Mouse (Mus musculus): ENCODE results near the gene Nr6a1. TPM values are rescaled to one million over a fixed set of nuclear protein-coding genes. Genes with fewer than 3 reads are reported as not detected.

Nr6a1 gene
- polyA plus RNA-seq, 1 experiment: 7.9 TPM

- TF ChIP-seq POLR2A (IDR thresholded peaks at IDR 0.05; ENCODE audit: extremely low read depth, insufficient read depth, low read length) (no peak), CTCF (IDR thresholded peaks at IDR 0.05; ENCODE audit: extremely low read depth, insufficient read depth, low read length) (no peak)
Observed at GRCm38 (mm10) chr2:38713596-38713995, 213.9 kb downstream of the Nr6a1 start.

GRCm38 (mm10) chr2:38712769-38713125, 214.7 kb downstream of the Nr6a1 start:
- H3K27ac ChIP-seq (ENCODE audit: insufficient read depth, low read length): no peak overlapping the region
- no peak overlapping the region for H3K4me3 ChIP-seq (ENCODE audit: insufficient read depth, low read length)
- TF ChIP-seq CTCF (IDR thresholded peaks at IDR 0.05; ENCODE audit: extremely low read depth, insufficient read depth, low read length) (no peak), POLR2A (IDR thresholded peaks at IDR 0.05; ENCODE audit: extremely low read depth, insufficient read depth, low read length) (no peak)
- H3K4me1 ChIP-seq (ENCODE audit: control insufficient read depth, insufficient read depth, low read length): no peaks in the 10 kb centered on the region

More at GRCm38 (mm10) chr2:38713596-38713995, 213.9 kb downstream of the Nr6a1 start:
- H3K4me1 ChIP-seq (ENCODE audit: control insufficient read depth, insufficient read depth, low read length): no peaks in the 10 kb centered on the region
- no peak overlapping the region for H3K27ac ChIP-seq (ENCODE audit: insufficient read depth, low read length)
- no peak overlapping the region for H3K4me3 ChIP-seq (ENCODE audit: insufficient read depth, low read length)

- TF ChIP-seq CTCF (IDR thresholded peaks at IDR 0.05; ENCODE audit: extremely low read depth, insufficient read depth, low read length) (no peak), POLR2A (IDR thresholded peaks at IDR 0.05; ENCODE audit: extremely low read depth, insufficient read depth, low read length) (no peak)
- no peaks in the 10 kb centered on the region for H3K4me1 ChIP-seq (ENCODE audit: control insufficient read depth, insufficient read depth, low read length)
- no peak overlapping the region for H3K27ac ChIP-seq (ENCODE audit: insufficient read depth, low read length)
- no peak overlapping the region for H3K4me3 ChIP-seq (ENCODE audit: insufficient read depth, low read length)
Observed at GRCm38 (mm10) chr2:38712076-38712768, 215.3 kb downstream of the Nr6a1 start.

- TF ChIP-seq POLR2A (IDR thresholded peaks at IDR 0.05; ENCODE audit: extremely low read depth, insufficient read depth, low read length): no peak
- no peak for TF ChIP-seq CTCF (IDR thresholded peaks at IDR 0.05; ENCODE audit: extremely low read depth, insufficient read depth, low read length)
- no peak overlapping the region for H3K4me3 ChIP-seq (ENCODE audit: insufficient read depth, low read length)
- H3K4me1 ChIP-seq (ENCODE audit: control insufficient read depth, insufficient read depth, low read length): no peaks in the 10 kb centered on the region
- no peak overlapping the region for H3K27ac ChIP-seq (ENCODE audit: insufficient read depth, low read length)
Observed at GRCm38 (mm10) chr2:38711421-38711861, 216.0 kb downstream of the Nr6a1 start.

GRCm38 (mm10) chr2:38710304-38711241, 216.9 kb downstream of the Nr6a1 start:
- Histone ChIP-seq H3K4me1 (ENCODE audit: control insufficient read depth, insufficient read depth, low read length) (no peaks in the 10 kb centered on the region), H3K4me3 (ENCODE audit: insufficient read depth, low read length) (no peak overlapping the region), H3K27ac (ENCODE audit: insufficient read depth, low read length) (no peak overlapping the region)
- TF ChIP-seq POLR2A (IDR thresholded peaks at IDR 0.05; ENCODE audit: extremely low read depth, insufficient read depth, low read length) (no peak), CTCF (IDR thresholded peaks at IDR 0.05; ENCODE audit: extremely low read depth, insufficient read depth, low read length) (no peak)

GRCm38 (mm10) chr2:38708907-38709688, 218.4 kb downstream of the Nr6a1 start:
- no peak for TF ChIP-seq POLR2A (IDR thresholded peaks at IDR 0.05; ENCODE audit: extremely low read depth, insufficient read depth, low read length)
- TF ChIP-seq CTCF (IDR thresholded peaks at IDR 0.05; ENCODE audit: extremely low read depth, insufficient read depth, low read length): no peak
- Histone ChIP-seq H3K4me3 (ENCODE audit: insufficient read depth, low read length) (no peak overlapping the region), H3K27ac (ENCODE audit: insufficient read depth, low read length) (no peak overlapping the region), H3K4me1 (ENCODE audit: control insufficient read depth, insufficient read depth, low read length) (no peaks in the 10 kb centered on the region)

GRCm38 (mm10) chr2:38706661-38707060, 220.8 kb downstream of the Nr6a1 start:
- H3K4me3 ChIP-seq (ENCODE audit: insufficient read depth, low read length): no peak overlapping the region
- H3K27ac ChIP-seq (ENCODE audit: insufficient read depth, low read length): no peak overlapping the region
- no peak for TF ChIP-seq POLR2A (IDR thresholded peaks at IDR 0.05; ENCODE audit: extremely low read depth, insufficient read depth, low read length)
- no peak for TF ChIP-seq CTCF (IDR thresholded peaks at IDR 0.05; ENCODE audit: extremely low read depth, insufficient read depth, low read length)
- H3K4me1 ChIP-seq (ENCODE audit: control insufficient read depth, insufficient read depth, low read length): no peaks in the 10 kb centered on the region

GRCm38 (mm10) chr2:38705036-38705435, 222.5 kb downstream of the Nr6a1 start:
- Histone ChIP-seq H3K4me3 (ENCODE audit: insufficient read depth, low read length) (no peak overlapping the region), H3K27ac (ENCODE audit: insufficient read depth, low read length) (no peak overlapping the region), H3K4me1 (ENCODE audit: control insufficient read depth, insufficient read depth, low read length) (no peaks in the 10 kb centered on the region)
- TF ChIP-seq POLR2A (IDR thresholded peaks at IDR 0.05; ENCODE audit: extremely low read depth, insufficient read depth, low read length): no peak
- TF ChIP-seq CTCF (IDR thresholded peaks at IDR 0.05; ENCODE audit: extremely low read depth, insufficient read depth, low read length): no peak

GRCm38 (mm10) chr2:38704336-38704735, 223.2 kb downstream of the Nr6a1 start:
- Histone ChIP-seq H3K4me3 (ENCODE audit: insufficient read depth, low read length) (no peak overlapping the region), H3K27ac (ENCODE audit: insufficient read depth, low read length) (no peak overlapping the region), H3K4me1 (ENCODE audit: control insufficient read depth, insufficient read depth, low read length) (no peaks in the 10 kb centered on the region)
- TF ChIP-seq CTCF (IDR thresholded peaks at IDR 0.05; ENCODE audit: extremely low read depth, insufficient read depth, low read length): no peak
- TF ChIP-seq POLR2A (IDR thresholded peaks at IDR 0.05; ENCODE audit: extremely low read depth, insufficient read depth, low read length): no peak
